Mouse (Mus musculus) hindbrain, embryonic 11.5 days (tissue): Measurements from ENCODE around the gene Tle6. TPM values are rescaled to one million over a fixed set of nuclear protein-coding genes. Genes with fewer than 3 reads are reported as not detected.
A peak's percentile ranks its signal among the peaks of the same experiment; 100 is the strongest.

ENCODE experiments used
- ATAC-seq: fragments of 200-750 bp; cut with Nextera tagmentation; 2 replicates; pipeline ENCODE4 v1.8.0; 2017; ENCODE audit warnings: mild to moderate bottlenecking, moderate TSS enrichment, moderate library complexity; ENCODE audit not compliant: low FRiP score
- DNase-seq: peaks from one replicate; pipeline ENCODE4 v3.0.0-alpha.2; 2015; ENCODE audit warnings: low spot score
- H3K27ac ChIP-seq: fragments of 300-500 bp; sonication (generic); 2 replicates; pipeline ENCODE4 v1.5.1; 2014; ENCODE audit warnings: mild to moderate bottlenecking, low read depth, low read length
- H3K27me3 ChIP-seq: fragments of 300-500 bp; sonication (generic); 2 replicates; pipeline ENCODE4 v1.6.1; 2014; ENCODE audit warnings: mild to moderate bottlenecking, low read length, moderate library complexity, mixed read lengths; ENCODE audit not compliant: control insufficient read depth, insufficient read depth
- H3K36me3 ChIP-seq: fragments of 300-500 bp; sonication (generic); 2 replicates; pipeline ENCODE4 v1.6.1; 2014; ENCODE audit warnings: mild to moderate bottlenecking, low read length, moderate library complexity, mixed read lengths; ENCODE audit not compliant: control insufficient read depth, insufficient read depth
- H3K4me1 ChIP-seq: fragments of 300-500 bp; sonication (generic); replicated peaks from 2 replicates; pipeline ENCODE4 v1.6.1; 2014; ENCODE audit warnings: low read length, mixed read lengths; ENCODE audit not compliant: control insufficient read depth, insufficient read depth
- H3K4me2 ChIP-seq: fragments of 300-500 bp; sonication (generic); replicated peaks from 2 replicates; pipeline ENCODE4 v1.6.1; 2014; ENCODE audit warnings: mild to moderate bottlenecking, low read depth, low read length
- H3K4me3 ChIP-seq: fragments of 300-500 bp; sonication (generic); 2 replicates; pipeline ENCODE4 v1.5.1; 2014; ENCODE audit warnings: low read depth, low read length
- H3K9ac ChIP-seq: fragments of 300-500 bp; sonication (generic); 2 replicates; pipeline ENCODE4 v1.6.1; 2014; ENCODE audit warnings: low read depth, low read length
- H3K9me3 ChIP-seq: fragments of 300-500 bp; sonication (generic); 2 replicates; pipeline ENCODE4 v1.6.1; 2016; ENCODE audit warnings: low read length; ENCODE audit not compliant: control insufficient read depth
- WGBS: fragments of 180-500 bp; shearing (Covaris S2); extraction: QIAGEN DNeasy Blood & Tissue Kit; methylation state at CpG from one replicate; pipeline ENCODE4 v1.1.7; 2014; 5-methylcytosine and 5-hydroxymethylcytosine counted together
- polyA plus RNA-seq: library from polyadenylated mRNA; unstranded; fragments of >200 nt; fragmentation: Nextera tagmentation; extraction: Ambion mirVana; gene quantifications from 2 replicates; pipeline ENCODE4 v1.2.1, GENCODE M21; 2014

The Tle6 gene
- polyA plus RNA-seq, 1 experiment from 2014 or later, result 5.1 TPM

DNA sequence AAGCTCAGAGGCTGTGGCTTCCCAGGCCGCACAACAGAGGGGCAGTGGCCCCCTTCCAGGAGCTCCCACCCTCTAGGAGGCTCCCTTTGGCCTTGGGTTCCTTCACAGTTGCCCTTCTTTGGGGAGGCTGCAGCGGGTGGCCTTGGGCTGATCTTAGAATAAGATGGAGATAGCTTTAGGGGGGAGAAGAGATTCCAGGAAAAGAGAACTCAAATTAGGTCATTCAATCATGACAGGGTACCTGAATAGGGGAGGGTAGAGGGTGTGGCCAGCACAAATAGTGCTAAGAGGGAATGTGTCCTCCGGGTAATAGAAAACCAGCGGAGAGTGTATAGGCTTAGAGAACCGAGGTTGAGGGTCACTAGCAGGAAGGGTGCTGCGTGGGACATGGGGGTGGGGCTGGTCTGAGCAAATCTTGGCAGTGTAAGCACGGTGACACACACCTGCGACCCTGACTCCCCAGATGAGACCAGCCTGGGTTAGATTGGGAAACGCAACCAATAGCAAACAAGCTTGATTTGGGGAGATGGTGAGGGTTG is 28.7 kb downstream of the Tle6 start:
- H3K4me3 ChIP-seq, result no peak overlapping the region; the same call in 1 of the 2 replicates
- 2% methylated on average over 9 of the region's 9 CpGs for WGBS
- H3K9ac ChIP-seq, result no peak overlapping the region
- H3K36me3 ChIP-seq, result no peaks in the 10 kb centered on the region
- H3K27me3 ChIP-seq, result peaks cover 61% of the 10 kb centered on the region
- H3K4me1 ChIP-seq, result peaks cover 43% of the 10 kb centered on the region
- no peaks in the 10 kb centered on the region for H3K9me3 ChIP-seq
- H3K27ac ChIP-seq, result peak overlapping the region; percentile 48; the same call in 1 of the 2 replicates
- H3K4me2 ChIP-seq, result peak overlapping the region; percentile 28
- no peak for ATAC-seq
- no peak for DNase-seq

DNA sequence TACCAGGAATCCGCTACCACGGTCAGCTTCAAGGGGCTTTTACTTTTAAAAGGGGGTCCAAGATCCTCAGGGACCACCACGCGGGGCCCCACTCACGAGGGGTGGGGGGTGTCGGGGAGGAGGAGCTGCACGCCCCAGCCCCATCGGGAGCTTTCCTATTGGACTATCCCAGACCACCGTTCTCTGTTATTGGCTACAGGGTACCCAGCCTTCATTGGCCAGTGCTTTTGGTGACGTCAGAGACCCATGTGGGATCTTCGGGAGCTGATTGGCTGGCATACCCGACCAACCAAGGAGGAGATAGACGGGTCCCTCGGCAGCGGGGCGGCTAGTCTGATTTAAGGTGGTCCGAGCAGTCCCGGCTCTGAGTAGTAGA is 29.4 kb downstream of the Tle6 start:
- peak; percentile 87 for ATAC-seq
- peaks cover 43% of the 10 kb centered on the region for H3K4me1 ChIP-seq

DNA sequence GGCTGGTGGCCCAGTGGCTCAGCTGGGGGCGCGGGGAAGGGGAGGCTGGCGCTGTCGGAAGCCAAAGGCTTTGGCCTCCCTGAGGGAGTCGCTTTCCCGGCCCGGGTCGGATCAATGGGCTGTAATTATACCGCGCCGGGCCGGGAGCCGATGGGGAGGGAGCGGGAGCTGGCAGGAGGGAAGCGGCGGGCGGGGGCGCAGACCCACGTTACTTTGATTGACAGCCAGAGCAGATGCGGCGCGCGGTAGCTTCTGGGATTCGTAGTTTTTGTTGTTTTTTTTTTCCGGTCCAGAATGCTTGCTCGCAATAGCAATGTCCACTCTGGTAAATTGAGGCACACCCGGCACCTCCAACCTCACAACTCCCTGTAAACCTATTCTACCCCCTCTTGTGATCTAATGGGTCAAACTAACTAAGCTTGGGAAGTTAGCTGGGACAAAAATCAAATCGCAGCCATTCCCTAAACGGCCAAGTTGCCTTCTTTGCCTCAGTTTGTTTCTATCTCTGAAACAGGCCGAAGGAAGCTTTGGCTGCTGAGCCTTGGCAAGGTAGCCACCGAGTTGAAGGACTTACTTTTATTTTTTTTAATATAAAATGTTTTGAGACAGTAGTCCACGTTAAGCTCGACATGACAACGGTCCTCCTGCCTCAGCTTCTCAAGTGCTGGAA is 29.9 kb downstream of the Tle6 start:
- DNase-seq (peak; percentile 97), ATAC-seq (peak; percentile 81)
- Histone ChIP-seq H3K27me3 (peaks cover 63% of the 10 kb centered on the region), H3K9me3 (no peaks in the 10 kb centered on the region), H3K9ac (no peak overlapping the region), H3K4me2 (peak overlapping the region; percentile 33), H3K4me3 (peak overlapping the region; percentile 17; the same call in 1 of the 2 replicates), H3K27ac (peak overlapping the region; percentile 67), H3K4me1 (peaks cover 41% of the 10 kb centered on the region), H3K36me3 (no peaks in the 10 kb centered on the region)
- WGBS, result under 1% methylated on average over 33 of the region's 34 CpGs

More for the DNA sequence above, 29.4 kb downstream of the Tle6 start:
- Histone ChIP-seq H3K9ac (no peak overlapping the region), H3K27ac (0 out of 2 replicates have a peak overlapping the region, but pooled peaks have one; percentile 48), H3K27me3 (peaks cover 63% of the 10 kb centered on the region), H3K4me3 (peak overlapping the region; percentile 17; the same call in 1 of the 2 replicates), H3K4me2 (peak overlapping the region; percentile 32), H3K9me3 (no peaks in the 10 kb centered on the region), H3K36me3 (no peaks in the 10 kb centered on the region)
- under 1% methylated on average over 18 of the region's 18 CpGs for WGBS
- peak; percentile 96 for DNase-seq

DNA sequence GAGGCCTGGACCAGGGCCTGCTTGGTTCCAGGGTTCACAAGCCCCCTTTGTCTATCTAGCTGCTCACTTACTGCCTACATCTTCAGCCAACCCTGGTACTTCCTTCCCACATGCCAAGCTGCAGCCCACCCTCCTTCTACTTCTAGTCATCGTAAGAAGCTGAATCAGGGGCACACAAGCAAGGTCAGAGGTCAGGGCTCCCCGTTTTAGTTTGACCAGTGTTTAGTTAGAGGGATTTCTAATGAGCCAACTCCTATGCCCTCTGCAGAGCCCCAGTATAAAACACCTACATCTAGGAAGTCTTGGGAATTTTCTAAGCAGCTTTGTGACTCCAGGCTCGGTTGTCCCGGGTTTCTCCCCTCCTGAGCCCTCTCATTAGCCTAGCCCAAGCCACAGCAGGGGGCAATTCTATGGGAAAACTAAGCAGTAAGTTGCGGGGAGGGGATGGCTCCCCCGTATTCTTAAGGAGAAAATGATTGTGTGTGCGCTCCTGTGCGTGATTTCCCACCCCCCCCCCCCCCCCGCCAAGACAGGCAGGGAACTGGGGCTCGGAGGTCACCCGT is 30.6 kb downstream of the Tle6 start:
- no peak overlapping the region for H3K4me3 ChIP-seq
- ATAC-seq (peak; percentile 22), DNase-seq (peak; percentile 72)
- H3K9ac ChIP-seq, result no peak overlapping the region
- peaks cover 64% of the 10 kb centered on the region for H3K27me3 ChIP-seq
- H3K4me2 ChIP-seq, result peak overlapping the region; percentile 33
- peaks cover 35% of the 10 kb centered on the region for H3K4me1 ChIP-seq
- no peaks in the 10 kb centered on the region for H3K9me3 ChIP-seq
- under 1% methylated on average over 7 of the region's 11 CpGs for WGBS
- H3K27ac ChIP-seq, result peak overlapping the region; percentile 67
- H3K36me3 ChIP-seq, result no peaks in the 10 kb centered on the region

DNA sequence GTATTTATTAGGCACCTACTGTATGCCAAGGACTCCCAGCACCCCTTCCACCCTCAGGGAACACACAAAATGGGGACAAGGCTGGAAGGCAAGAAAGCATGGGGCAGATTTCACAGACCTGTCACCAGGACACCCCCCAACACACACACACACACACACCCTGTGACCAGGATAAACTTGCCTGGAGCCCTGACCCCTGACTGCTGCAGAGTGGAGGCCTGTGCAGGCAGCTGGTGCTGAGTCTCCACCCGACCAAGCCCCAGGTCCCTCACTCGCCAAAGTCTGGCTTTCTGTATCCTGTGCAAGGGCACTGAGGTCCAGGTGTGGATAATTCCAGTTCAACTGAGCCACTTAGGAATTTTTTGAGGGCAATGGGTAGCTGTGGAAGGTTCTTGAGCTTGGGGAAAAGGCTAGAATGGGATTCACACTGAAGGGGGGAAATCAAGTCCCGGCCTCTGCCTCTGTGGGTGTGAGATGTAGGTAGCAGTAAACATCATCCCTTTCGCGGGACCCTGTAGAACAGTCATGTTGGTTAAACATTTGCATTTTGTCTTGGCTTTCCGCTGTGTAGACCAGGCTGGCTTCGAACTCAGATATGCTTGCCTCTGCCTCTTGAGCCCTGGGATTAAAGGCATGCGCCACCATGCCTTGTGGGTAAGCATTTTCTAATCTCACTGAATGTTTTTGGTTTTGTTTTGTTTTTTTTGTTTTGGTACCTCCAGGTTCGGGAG is 31.2 kb downstream of the Tle6 start:
- 42% methylated on average over 9 of the region's 9 CpGs for WGBS
- peaks cover 33% of the 10 kb centered on the region for H3K4me1 ChIP-seq

DNA sequence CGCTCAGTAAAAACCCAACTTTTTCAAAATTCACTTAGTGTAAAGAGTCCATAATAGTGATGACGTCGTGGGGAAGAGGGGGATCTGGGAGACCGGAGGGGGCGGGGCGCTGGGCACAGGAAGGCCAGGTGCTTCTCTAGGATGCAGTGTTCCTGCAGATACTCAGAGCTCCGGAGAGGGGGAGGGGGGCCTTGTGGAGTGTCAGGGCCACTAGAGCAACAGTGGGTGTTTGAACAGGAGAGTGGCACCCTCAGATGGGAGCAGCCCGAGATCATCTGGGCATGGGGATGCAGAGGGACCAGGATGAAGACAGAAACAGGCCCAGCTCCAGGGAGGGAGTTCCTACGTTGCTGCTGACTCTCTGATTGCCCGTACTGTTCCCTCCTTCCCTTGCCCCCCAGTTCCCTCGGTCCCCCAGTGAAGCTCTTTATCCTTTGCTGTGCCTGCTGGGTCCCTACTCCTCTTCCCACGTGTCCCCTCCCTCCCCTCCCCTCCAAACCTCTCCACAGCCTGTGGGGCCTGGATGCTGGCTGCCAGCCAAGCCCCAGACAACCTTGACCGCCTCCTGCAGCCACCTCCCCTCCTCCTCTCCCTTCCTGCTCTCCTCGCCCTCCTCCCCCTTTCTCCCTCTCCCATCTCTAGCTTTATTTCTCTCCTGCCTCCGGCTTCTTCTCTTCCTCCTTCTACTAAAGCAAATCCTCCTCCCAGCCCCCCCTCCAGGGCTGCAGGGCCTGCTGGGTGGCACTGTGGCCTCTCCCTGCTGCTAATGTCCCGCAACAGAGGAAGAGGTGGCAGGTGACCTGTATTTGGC is 32.3 kb downstream of the Tle6 start:
- H3K27ac ChIP-seq, result peak overlapping the region; percentile 55; the same call in 1 of the 2 replicates
- ATAC-seq (no peak), DNase-seq (peak; percentile 72)
- H3K4me1 ChIP-seq, result peaks cover 40% of the 10 kb centered on the region
- no peak overlapping the region for H3K4me3 ChIP-seq
- no peaks in the 10 kb centered on the region for H3K36me3 ChIP-seq
- no peak overlapping the region; the same call in 1 of the 2 replicates for H3K4me2 ChIP-seq
- H3K9ac ChIP-seq, result no peak overlapping the region
- 9% methylated on average over 15 of the region's 16 CpGs for WGBS
- H3K27me3 ChIP-seq, result peaks cover 57% of the 10 kb centered on the region
- H3K9me3 ChIP-seq, result no peaks in the 10 kb centered on the region

More for the DNA sequence above, 31.2 kb downstream of the Tle6 start:
- Histone ChIP-seq H3K4me3 (no peak overlapping the region), H3K27me3 (peaks cover 66% of the 10 kb centered on the region), H3K9me3 (no peaks in the 10 kb centered on the region), H3K9ac (no peak overlapping the region), H3K4me2 (no peak overlapping the region), H3K27ac (peak overlapping the region; percentile 67), H3K36me3 (no peaks in the 10 kb centered on the region)
- DNase-seq (no peak), ATAC-seq (no peak)

DNA sequence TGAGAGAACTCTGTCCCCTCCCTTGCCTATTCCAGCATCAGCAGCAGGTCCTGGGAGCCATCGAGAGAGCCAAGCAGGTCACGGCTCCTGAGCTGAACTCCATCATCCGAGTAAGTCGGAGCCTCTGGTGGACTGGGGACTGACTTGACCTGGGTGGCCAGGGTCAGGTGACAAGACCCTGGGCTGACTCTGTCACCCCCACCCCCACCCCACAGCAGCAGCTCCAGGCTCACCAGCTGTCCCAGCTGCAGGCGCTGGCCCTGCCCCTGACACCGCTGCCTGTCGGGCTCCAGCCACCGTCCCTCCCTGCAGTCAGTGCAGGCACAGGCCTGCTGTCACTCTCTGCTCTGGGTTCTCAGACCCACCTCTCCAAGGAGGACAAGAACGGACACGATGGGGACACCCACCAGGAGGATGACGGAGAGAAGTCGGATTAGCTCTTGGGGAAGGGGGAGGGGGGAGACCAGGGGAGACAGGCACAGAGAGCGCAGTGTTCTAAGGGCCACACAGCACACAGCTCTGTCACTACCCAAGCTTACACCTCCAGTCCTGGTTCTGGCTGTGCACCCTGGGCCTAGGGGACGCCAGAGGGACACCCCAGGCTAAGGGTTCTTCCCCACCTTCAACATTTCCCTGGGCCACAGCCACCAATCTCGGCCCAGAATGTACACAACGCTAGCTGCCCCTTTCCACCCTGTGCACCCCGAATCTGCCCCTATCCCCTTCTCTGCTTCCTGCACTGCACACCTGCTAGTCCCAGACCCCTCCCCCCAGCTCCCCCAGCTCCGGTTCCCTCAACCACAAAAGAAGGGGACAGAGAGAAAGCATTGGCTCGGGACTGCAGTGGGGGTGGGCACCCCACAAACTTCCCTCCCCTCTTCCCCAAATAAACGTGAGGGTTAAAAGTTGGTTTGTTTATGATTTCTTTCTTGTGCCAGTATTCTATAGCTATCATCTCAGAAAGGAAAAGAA is 35.3 kb downstream of the Tle6 start:
- WGBS, result 24% methylated on average over 20 of the region's 20 CpGs
- ATAC-seq, result no peak
- H3K9ac ChIP-seq, result no peak overlapping the region
- H3K36me3 ChIP-seq, result no peaks in the 10 kb centered on the region
- no peak overlapping the region for H3K27ac ChIP-seq
- H3K4me2 ChIP-seq, result no peak overlapping the region
- no peaks in the 10 kb centered on the region for H3K9me3 ChIP-seq
- no peak overlapping the region for H3K4me3 ChIP-seq
- H3K27me3 ChIP-seq, result peaks cover 40% of the 10 kb centered on the region
- peaks cover 33% of the 10 kb centered on the region for H3K4me1 ChIP-seq
- no peak for DNase-seq
